Mouse (Mus musculus): ENCODE data around the gene Axin1.
"Not testable (repeated sequence)": the region's sequence is repeated elsewhere in the genome, so short reads cannot be mapped to it uniquely, and the experiment has no call there.

The Axin1 gene

DNA sequence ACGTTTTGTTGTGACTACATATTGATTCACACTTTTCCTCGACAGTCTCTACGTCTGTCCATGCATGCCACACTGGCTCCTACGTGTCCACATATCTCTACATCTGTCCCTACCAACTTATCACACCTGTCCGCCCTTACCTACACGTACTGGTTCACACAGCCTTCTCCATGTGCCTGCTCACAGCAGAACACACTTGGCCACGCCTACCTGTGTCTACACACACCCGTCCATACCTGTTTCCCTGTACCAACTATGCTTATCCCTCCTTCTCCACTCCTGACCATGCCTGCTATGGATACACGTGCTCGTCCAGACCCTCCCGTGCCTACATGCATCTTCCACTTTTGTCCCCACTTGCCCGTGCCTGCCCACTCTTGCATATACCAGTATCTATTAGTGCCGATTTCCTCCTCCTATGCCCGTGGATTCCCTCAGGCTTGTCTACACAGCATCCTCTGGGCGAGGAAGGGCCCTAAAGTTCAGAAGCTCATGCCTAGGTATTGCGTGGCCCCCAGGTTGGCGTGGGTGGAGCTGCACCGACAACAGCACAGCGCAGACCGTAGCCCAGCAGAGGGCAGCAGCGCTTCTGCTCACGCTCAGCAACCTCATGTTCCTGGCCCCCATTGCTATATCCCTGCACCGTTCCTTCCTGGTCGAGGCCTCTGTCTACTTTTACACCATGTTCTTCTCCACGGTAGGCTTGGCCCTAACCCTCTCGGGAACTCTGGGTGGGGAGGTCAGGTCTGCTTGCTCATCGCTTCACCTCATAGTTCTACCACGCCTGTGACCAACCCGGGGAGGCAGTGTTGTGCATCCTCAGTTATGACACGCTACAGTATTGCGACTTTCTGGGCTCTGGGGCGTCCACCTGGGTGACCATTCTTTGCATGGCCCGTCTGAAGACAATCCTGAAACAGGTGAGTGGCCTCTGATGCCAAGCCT, 18.4 kb upstream of the Axin1 start:
- DNase-seq (ENCODE audit: low spot score in 2 of 2) = peak in 1 of 2 experiments; percentile 71

DNA sequence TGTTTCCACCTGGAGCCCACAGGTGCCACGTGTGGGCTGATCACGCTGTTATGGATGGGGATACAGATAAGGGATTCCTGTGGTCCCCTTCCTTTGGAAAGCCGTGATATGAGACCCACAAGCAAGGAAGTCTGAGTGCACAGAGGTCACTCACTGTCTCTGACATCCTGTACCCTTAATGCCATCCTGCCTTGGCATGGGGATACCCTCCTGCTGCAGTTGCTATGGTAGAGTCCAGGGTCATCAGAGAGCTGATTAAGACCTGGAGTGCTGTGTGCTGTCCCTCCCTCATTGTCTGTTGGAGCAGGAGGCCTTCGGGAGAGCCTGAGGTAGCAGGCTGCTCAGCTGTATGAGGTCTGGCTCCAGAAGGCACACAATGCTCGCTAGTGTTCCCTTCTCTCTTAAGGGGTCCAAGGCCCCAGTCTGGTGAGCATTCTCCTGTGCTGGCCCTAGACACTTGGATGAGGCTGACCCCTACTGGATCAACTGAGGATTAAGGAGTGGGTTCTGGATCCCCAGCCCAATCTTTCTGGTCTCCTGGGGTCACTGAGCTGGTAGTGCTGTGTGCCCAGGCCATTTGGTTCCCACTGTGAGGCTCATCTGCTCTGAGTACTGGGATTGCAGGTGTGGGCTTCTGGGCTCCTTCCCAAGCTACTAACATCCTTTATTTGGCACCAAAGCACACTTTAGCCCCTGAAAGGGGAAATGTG, 15.9 kb upstream of the Axin1 start:
- no peak for DNase-seq (ENCODE audit: low spot score in 2 of 2)

DNA sequence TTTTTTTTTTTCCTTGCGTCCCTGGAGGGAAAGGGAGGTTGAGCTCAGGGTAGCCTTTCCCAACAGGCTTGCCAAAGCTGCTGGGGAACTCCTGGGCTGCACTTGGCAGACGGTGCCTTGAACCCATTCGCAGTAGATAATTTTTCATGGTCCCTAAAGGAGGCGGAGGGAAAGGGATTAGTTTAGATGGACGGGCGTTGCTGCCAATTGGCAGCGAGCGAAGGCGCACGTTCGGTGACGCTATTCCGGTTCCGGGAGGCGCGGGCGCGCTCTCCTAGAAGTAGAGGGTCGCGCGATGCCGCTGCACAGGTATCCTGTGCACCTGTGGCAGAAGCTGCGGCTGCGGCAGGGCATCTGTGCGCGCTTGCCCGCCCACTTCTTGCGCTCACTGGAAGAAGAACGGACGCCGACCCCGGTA, 15.2 kb upstream of the Axin1 start, which contains the start of gene Mrpl28:
Mrpl28 (plus strand) TSS at position 234 of the 418 bp plus-strand sequence.
- DNase-seq (ENCODE audit: low spot score in 2 of 2) = peak; percentile 86 to 93

DNA sequence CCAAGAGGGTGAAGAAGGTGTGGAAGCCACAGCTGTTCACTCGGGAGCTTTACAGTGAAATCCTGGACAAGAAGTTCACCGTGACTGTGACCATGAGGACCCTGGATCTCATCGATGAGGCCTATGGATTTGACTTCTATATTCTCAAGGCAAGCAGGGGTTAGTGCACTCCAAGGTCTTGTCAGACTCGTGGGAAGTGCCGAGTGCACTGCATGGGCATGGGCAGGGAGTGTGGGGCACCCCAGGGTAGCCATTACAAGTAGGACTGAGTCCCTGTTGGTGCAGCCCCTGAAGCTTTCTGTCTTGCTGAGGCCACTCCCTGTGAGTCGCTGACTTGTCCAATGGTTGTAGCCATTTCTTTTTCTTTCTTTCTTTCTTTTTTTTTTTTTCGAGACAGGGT, 13.9 kb upstream of the Axin1 start:
- no peak for DNase-seq (ENCODE audit: low spot score in 2 of 2)

DNA sequence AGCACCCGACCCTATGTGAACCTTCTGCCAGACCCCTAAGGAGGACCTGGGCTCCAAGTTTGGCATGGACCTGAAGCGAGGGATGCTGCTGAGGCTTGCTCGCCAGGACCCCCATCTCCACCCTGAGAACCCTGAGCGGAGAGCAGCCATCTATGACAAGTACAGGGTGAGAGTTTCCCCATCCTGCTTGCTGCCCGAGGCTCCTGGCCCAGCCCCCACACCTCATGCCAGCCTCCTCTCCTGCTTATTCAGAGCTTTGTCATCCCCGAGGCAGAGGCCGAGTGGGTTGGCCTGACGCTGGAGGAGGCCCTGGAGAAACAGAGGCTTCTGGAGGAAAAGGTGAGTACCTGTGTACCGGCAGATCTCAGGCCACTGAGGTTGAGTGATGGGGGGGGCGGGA, 13.3 kb upstream of the Axin1 start:
- no peak for DNase-seq (ENCODE audit: low spot score in 2 of 2)

DNA sequence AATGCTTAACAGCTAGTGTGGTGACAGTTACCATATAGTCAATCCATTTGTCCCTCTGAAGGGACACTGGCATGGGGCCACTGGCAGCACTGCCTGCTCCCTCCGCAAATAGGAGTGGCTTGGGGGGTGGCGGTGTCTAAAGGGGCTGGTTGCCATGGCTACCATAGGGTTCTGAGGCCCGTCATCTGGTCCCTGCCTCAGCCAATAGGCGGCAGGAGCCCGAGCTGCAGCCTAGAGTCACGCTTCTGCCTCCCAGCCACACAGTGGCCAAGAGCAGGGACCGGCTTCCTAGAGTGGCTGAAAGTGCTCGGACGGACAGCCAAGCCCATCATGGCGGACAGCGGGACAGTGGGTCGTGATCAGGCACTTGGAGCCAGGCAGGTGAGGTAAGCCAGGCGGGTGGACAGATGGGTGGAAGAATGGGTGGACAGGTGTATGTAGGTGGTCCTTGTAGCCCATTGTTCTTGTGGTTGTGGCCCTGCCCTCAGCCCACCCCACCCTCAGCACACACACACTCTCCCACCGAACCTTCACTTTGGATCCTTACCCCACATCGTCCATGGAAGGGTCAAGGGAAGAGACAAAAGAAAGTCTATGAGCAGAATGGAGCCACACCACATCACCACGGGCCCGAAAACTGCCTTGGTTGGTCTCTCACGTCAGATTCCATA, 7.3 kb upstream of the Axin1 start:
- DNase-seq (ENCODE audit: low spot score in 2 of 2) = no peak

DNA sequence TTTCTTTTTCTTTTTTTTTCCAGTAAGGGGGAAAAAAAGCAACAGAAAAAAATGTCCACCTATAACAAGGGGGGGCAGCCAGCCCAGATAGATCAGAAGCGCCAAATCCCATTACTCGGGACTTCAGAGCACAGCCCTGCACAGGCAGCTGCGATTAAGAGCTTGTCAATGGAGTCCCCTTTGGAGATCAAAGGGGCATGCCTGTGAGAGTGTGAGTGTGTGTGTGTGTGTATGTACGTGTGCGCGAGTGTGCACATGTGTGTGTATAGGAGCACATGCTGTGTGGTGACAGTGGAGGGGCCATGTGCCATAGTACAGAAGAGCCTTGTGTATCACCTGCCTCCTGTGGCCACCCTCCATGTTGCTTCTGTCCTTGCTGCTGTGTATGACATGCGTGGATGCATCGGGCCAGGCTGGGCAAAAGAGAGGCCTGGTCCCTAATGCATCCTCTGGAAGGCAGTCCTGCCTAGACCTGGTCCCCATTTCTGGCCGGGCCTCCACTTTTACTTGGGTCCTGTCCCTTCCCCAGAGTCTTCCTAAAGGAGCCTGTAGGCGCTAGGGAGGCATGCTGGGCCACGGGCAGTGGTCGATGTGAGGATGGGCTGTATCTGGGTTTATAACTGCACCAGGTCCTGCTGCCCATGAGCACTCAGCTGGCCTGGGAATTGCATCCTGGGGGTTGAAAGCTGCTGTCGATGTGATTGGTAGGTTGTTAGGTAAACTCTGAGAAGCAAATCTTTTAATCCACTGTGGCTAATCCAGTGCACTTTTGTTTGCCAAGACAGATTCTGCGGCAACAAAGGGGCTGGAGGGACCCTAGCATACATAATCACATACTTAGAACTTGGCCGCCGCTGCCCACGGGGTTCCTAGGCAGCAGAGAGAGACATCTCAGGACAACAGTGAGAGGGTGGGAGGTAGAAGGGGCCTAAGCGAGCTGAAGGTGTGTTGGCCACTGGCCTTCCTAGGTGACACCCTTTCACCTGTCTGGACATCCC, 6.3 kb upstream of the Axin1 start:
- no peak for DNase-seq (ENCODE audit: low spot score in 2 of 2)

DNA sequence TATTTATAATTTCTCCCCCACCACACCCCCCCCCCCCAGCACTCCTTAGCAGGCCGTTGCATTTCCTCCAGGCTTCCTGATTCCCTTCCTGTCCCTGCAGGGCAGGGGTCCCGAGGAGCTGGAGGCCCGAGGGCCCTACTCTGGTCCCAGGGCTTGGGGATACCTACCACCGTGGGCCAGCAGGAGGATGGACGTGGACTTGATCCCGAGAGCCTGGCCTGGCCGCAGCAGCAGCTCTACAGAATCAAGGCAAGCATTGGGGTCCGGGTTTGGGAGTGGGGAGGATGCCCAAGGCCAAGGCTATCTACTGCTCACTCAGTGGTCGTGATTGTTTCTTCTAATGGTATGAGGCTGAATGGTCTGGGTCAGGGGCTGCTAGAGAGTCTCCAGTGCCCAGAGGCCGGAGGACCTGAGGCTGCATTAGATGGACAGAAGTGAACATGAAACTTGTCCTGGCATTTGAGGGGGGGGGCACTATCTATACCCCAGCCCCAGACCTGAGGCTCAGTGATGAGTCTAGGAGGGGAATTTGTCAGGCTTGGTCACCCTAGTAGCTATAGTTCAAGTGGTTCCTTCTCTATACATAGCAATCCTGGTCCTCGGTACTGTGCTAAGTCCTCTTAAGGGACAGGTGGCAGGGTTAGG, 1.3 kb upstream of the Axin1 start:
- DNase-seq (ENCODE audit: low spot score in 2 of 2) = no peak

DNA sequence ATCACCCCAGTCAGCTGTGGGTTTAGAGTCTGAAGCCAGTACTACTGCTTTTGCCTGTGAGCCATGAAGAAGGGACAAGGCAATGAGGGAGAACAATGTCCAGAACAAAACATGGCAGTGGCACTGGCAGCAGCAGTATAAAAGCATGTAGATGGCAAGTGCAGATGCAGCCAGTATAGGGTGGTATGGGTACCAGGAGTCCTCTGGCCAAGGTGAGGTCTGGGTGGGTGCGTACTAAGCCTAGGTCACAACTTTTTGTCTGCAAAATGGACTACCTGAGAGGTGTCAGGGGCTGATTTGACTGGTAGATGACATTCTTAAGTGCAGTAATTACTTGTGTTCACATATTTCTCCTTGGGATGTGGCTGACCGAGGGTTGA, 747 bp upstream of the Axin1 start:
- DNase-seq (ENCODE audit: low spot score in 2 of 2) = no peak

DNA sequence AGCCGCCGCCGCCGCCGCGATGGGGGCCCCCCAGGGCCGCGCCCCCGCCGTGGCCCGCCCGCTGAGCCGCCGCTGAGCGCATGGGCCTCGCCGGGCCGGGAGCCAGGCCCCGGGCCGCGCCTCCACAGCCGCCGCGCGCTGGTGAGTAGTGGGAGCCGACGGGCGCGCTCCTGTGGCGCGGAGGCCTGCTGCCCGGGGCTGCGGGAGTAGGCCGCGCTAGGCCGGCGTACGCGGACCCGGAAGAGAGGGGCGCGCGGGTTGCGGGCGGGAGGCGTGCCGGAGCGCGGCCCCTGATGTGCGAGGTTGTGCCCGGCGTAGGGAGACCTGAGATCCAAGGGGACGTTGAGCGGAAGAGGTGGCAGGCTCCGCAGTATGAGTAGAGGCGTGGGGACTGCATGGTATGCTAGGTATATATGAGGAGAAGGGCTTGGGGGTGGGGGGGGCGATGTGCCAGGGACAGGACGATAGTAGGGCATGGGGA, 453 bp downstream of the Axin1 start:
- DNase-seq (ENCODE audit: low spot score in 2 of 2) = peak; percentile 48 to 56

DNA sequence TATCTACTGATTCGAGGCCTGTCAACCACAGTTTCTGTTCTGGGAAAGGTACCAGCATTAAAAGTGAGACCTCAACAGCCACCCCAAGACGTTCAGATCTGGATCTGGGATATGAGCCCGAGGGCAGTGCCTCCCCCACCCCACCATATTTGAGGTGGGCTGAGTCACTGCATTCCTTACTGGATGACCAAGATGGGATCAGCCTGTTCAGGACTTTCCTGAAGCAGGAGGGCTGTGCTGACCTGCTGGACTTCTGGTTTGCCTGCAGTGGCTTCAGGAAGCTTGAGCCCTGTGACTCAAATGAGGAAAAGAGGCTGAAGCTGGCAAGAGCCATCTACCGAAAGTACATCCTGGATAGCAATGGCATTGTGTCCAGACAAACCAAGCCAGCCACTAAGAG, 4.3 kb downstream of the Axin1 start:
- DNase-seq (ENCODE audit: low spot score in 2 of 2) = no peak

DNA sequence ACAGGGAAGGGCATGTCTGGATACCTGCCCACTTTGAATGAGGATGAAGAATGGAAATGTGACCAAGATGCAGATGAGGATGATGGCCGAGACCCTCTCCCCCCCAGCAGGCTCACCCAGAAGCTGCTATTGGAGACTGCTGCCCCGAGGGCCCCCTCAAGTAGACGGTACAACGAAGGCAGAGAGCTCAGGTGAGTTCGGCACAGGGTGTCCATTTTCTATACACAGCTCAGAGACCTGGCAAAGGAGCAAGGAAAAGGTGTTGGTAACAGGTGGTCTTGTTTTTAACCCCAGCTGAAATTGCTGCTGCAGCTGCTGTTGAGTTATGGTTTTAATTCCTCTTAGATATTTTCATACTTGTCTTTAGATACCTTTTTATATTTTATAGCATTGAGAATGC, 4.9 kb downstream of the Axin1 start:
- DNase-seq (ENCODE audit: low spot score in 2 of 2) = no peak

DNA sequence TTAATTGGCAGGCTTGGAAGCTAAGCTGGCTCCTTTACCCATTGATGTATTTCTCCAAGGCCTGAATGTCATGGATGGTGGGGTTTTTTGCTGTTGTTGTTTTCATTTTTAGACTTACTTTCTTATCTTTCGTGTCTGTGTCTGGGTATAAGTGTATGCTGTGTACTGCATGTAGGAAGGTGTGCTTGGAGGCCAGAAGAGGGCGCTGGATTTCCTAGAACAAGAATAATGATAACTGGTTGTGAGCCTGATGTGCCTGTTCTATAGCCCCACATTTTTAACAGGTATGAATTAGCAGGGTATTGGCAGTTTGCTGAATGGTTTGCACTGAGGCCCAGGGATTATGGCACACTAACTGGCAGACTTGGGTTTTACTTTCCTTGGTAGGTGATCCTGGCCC, 10.6 kb downstream of the Axin1 start:
- no peak for DNase-seq (ENCODE audit: low spot score in 2 of 2)

DNA sequence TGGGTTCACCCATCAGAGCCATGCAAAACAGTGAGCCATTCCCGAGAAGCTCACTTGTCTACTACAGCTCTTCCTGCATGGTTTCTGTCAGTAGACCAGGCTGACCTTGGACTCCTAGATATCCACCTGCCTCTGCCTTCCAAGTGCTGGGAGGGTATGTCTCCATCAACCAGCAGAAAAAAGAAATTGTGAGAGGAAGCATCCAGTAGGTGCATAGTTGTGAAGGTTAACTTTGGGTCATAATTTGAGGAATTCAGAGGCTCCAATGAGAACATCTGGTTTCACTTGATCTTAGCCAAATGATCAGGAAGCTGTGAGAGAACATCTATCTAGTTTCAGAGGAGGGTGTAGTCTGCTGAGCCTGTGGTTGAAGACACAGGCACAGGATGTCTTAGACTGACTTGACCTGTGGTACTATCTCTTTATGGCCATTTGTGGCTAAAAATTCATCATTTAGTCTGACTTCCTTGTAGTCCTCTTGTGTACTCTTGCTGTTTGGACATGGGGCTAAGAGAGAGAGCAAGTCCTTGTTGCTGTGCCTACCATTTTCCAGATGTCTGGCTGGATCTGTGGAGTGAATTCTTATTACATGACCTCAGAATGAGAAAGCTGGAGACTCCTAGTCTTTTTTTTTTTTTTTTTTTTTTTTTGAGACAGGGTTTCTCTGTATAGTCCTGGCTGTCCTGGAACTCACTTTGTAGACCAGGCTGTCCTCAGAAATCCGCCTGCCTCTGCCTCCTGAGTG, 13.6 kb downstream of the Axin1 start:
- no peak for DNase-seq (ENCODE audit: low spot score in 2 of 2)

DNA sequence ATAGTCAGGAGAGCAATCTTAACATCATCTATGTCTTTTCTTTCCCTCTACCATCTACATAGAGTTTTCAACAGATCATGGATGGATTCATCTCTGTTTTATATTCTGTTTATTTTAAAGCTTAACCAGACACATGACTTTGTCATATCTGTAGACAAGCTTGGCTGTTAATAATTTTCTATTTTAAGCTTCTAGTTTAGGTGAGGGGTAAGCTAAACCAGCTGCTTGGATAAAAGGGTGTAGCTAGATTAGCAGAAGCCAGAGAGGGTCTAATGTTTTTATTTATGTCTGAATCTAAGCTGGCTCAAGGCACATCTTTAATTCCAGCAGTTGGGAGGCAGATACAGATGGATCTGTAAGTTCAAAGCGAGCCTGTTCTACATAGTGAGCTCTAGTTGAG, 24.2 kb downstream of the Axin1 start:
- no peak for DNase-seq (ENCODE audit: low spot score in 2 of 2)

DNA sequence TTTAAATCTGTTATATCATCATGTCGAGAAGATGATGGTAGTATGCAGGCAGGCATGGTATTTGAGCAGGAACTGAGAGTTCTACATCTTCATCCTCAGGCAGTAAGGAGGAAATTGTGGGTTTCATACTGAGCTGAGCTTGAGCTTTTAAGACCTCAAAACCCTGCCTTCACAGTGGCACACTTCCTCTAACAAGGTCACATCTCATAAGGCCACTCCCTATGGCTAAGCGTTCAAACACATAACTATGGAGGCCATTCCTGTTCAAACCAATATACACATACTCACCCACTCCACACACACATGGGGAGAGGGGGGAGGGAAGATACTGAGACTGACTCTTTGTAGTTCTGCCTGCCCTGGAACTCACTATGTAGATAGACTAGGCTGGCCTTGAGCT, 29.6 kb downstream of the Axin1 start:
- peak; percentile 9 to 28 for DNase-seq (ENCODE audit: low spot score in 2 of 2)

DNA sequence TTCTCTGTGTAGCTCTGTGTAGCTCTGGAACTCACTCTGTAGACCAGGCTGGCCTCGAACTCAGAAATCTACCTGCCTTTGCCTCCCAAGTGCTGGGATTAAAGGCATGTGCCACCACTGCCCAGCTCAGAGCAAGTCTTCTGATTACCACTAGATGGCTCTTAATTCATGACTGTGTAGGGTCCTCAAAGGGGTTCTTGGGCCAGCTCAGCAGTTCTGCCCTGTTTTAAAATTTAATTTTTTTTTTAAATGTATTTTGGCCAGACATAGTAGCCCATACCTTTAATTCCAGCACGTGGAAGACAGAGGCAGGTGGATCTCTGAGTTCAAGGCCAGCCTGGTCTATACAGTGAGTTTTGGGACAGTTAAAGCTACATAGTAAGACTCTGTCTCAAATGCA, 36.8 kb downstream of the Axin1 start:
- not testable (repeated sequence) for DNase-seq (ENCODE audit: low spot score in 2 of 2)

DNA sequence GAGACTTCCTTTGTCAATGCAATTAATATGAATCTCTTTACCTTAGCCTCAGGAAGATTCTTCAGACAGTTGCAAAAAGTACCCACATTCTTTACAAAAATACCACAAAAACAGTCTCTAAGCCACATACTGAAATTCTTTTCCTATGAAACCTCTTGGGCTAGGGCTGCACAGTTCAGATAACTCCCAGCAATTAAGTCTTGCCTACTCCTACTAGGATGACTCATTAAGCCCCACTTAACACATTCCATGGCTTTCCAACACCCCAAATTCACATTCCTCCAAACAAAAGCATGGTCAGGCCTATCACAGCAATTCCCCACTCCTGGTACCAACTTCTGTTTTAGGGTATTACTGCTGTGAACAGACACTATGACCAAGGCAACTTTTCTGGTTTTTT, 40.1 kb downstream of the Axin1 start:
- no peak for DNase-seq (ENCODE audit: low spot score in 2 of 2)

DNA sequence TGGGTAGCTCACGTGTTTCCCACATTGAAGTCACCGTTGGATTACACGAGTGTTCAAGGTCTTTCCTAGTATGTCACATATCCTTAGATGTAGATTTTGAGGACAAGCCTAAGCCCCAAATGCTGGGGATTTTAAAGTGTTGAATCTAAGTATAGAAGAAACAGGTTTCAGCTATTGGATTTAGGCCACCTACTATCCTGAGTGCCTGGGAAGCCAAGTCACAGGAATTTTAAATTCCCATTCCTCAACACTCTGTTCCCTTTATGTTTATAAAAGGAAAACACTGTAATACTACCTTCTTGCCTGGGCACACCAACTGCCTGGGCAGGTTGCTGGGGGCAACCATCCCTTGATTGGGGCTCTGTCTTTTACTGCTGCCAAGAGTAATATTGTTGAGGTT, 42.7 kb downstream of the Axin1 start:
- DNase-seq (ENCODE audit: low spot score in 2 of 2) = no peak

DNA sequence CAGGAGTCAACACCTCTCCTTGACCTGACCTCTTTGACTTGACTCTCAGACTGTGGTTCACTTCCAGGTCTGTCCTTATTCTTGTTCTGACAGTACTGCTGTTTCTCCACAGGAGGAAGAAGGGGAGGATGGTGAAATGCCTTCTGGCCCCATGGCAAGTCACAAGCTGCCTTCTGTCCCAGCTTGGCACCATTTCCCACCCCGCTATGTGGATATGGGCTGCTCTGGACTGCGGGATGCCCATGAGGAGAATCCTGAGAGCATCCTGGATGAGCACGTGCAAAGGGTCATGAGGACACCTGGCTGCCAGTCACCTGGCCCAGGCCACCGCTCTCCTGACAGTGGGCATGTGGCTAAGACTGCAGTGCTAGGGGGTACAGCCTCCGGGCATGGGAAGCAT, 49.1 kb downstream of the Axin1 start:
- DNase-seq (ENCODE audit: low spot score in 2 of 2) = no peak

All from thymus, postnatal 10 days (tissue).